Mouse (Mus musculus) CH12.LX (cell line): ENCODE measurements at regions not wholly inside any gene's neighbourhood (a gene's known extent, or its start where the extent isn't known, plus 50 kb on each side); places are given as distances from the start of the nearest gene placed in this dataset.
A peak's percentile ranks its signal among the peaks of the same experiment; 100 is the strongest.

Experiments used
- DNase-seq: peaks from one replicate; pipeline ENCODE4 v3.0.0-alpha.2; 2013; ENCODE audit errors: extremely low read depth
- H3K27ac ChIP-seq: 2 replicates; pipeline ENCODE4 v1.5.1; 2012; ENCODE audit warnings: low read depth, mild to moderate bottlenecking, control low read depth, moderate library complexity; ENCODE audit not compliant: insufficient read depth
- H3K27me3 ChIP-seq: replicated peaks from 2 replicates; pipeline ENCODE3; 2012; ENCODE audit warnings: inconsistent platforms
- H3K36me3 ChIP-seq, 2 experiments: replicated peaks in 1 of 2; 2 replicates each; pipeline versions ENCODE3 to v1.6.1; 2012; ENCODE audit warnings: inconsistent platforms in 1 of 2, low read length in 1 of 2, mild to moderate bottlenecking in 1 of 2, mixed read lengths in 1 of 2, moderate library complexity in 1 of 2; ENCODE audit not compliant: control insufficient read depth in 1 of 2, insufficient read depth in 1 of 2
- H3K4me1 ChIP-seq, 2 experiments: 2 replicates each; pipeline ENCODE4 v1.6.1; 2012; ENCODE audit warnings: inconsistent platforms in 1 of 2, moderate library complexity in 1 of 2; ENCODE audit not compliant: insufficient read depth in 2 of 2, control insufficient read depth in 1 of 2
- H3K4me2 ChIP-seq: 2 replicates; pipeline ENCODE4 v1.6.1; 2012; ENCODE audit warnings: low read depth, mild to moderate bottlenecking, control low read depth; ENCODE audit not compliant: poor library complexity, insufficient read depth, severe bottlenecking
- H3K4me3 ChIP-seq, 3 experiments: fragments of 150-350 bp in 1 of 3; sonication (generic) in 1 of 3; replicated peaks in 1 of 3; 2 replicates each; pipeline versions ENCODE3 to v1.5.1; 2011 to 2012; ENCODE audit warnings: low read depth in 2 of 3, low read length in 2 of 3, mild to moderate bottlenecking in 2 of 3, moderate library complexity in 2 of 3, control low read depth in 1 of 3, improper control_type of control experiment in 1 of 3, inconsistent platforms in 1 of 3, mixed read lengths in 1 of 3; ENCODE audit not compliant: poor library complexity in 1 of 3
- H3K79me2 ChIP-seq: replicated peaks from 2 replicates; pipeline ENCODE4 v1.6.1; 2012; ENCODE audit warnings: mild to moderate bottlenecking, moderate library complexity; ENCODE audit not compliant: control insufficient read depth, poor library complexity, insufficient read depth, severe bottlenecking; ENCODE audit errors: extremely low read depth
- H3K9ac ChIP-seq: 2 replicates; pipeline ENCODE4 v1.6.1; 2012; ENCODE audit warnings: low read depth, mild to moderate bottlenecking, control low read depth, moderate library complexity; ENCODE audit not compliant: insufficient read depth
- H3K9me3 ChIP-seq: replicated peaks from 2 replicates; pipeline ENCODE3; 2012; ENCODE audit warnings: low read length, inconsistent platforms, mixed read lengths
- BHLHE40 ChIP-seq: IDR thresholded peaks from 2 replicates; pipeline ENCODE4 v1.6.1; 2011; ENCODE audit warnings: mild to moderate bottlenecking, low read depth, low read length, improper control_type of control experiment
- CHD1 ChIP-seq: IDR thresholded peaks from 2 replicates; pipeline ENCODE4 v1.6.1; 2012; ENCODE audit warnings: low read depth, low read length, improper control_type of control experiment, inconsistent platforms
- ELF1 ChIP-seq: IDR thresholded peaks from 2 replicates; pipeline ENCODE4 v1.6.1; 2014; ENCODE audit warnings: low read depth, mild to moderate bottlenecking, inconsistent platforms, low read length, improper control_type of control experiment
- EP300 ChIP-seq: IDR thresholded peaks from 2 replicates; pipeline ENCODE4 v1.6.1; 2011; ENCODE audit warnings: low read length, improper control_type of control experiment
- ETS1 ChIP-seq: conservative IDR thresholded peaks from 2 replicates; pipeline ENCODE4 v1.6.1; 2012; ENCODE audit warnings: low read depth, mild to moderate bottlenecking, inconsistent platforms, low read length, improper control_type of control experiment, moderate library complexity
- IRF4 ChIP-seq: IDR thresholded peaks from 2 replicates; pipeline ENCODE4 v1.6.1; 2014; ENCODE audit warnings: low read depth, mild to moderate bottlenecking, inconsistent platforms, low read length, improper control_type of control experiment
- JUN ChIP-seq: IDR thresholded peaks from 2 replicates; pipeline ENCODE4 v1.6.1; 2011; ENCODE audit warnings: low read depth, mild to moderate bottlenecking, low read length, improper control_type of control experiment, moderate library complexity; ENCODE audit not compliant: insufficient read depth
- KAT2A ChIP-seq: IDR thresholded peaks from 2 replicates; pipeline ENCODE4 v1.6.1; 2012; ENCODE audit warnings: low read length, improper control_type of control experiment, inconsistent platforms; ENCODE audit not compliant: insufficient replicate concordance
- MEF2A ChIP-seq: IDR thresholded peaks from 2 replicates; pipeline ENCODE4 v1.6.1; 2014; ENCODE audit warnings: low read depth, mild to moderate bottlenecking, inconsistent platforms, low read length, improper control_type of control experiment, borderline replicate concordance
- MXI1 ChIP-seq: IDR thresholded peaks from 2 replicates; pipeline ENCODE4 v1.6.1; 2011; ENCODE audit warnings: mild to moderate bottlenecking, low read depth, low read length, improper control_type of control experiment
- MYC ChIP-seq: IDR thresholded peaks from 2 replicates; pipeline ENCODE4 v1.6.1; 2011; ENCODE audit warnings: low read depth, mild to moderate bottlenecking, improper control_type of control experiment, low read length
- NRF1 ChIP-seq: IDR thresholded peaks from 2 replicates; pipeline ENCODE4 v1.6.1; 2014; ENCODE audit warnings: low read depth, mild to moderate bottlenecking, inconsistent platforms, low read length, improper control_type of control experiment, moderate library complexity
- PAX5 ChIP-seq: IDR thresholded peaks from 2 replicates; pipeline ENCODE4 v1.6.1; 2012; ENCODE audit warnings: low read length, inconsistent platforms, mixed read lengths
- POLR2A ChIP-seq: IDR thresholded peaks from 2 replicates; pipeline ENCODE4 v1.6.1; 2011; ENCODE audit warnings: low read depth, mild to moderate bottlenecking, improper control_type of control experiment, low read length
- SMC3 ChIP-seq: IDR thresholded peaks from 2 replicates; pipeline ENCODE4 v1.6.1; 2011; ENCODE audit warnings: low read depth, low read length, improper control_type of control experiment
- TBP ChIP-seq: conservative IDR thresholded peaks from 2 replicates; pipeline ENCODE4 v1.6.1; 2011; ENCODE audit warnings: low read depth, low read length, improper control_type of control experiment
- TCF12 ChIP-seq: IDR thresholded peaks from 2 replicates; pipeline ENCODE4 v1.6.1; 2014; ENCODE audit warnings: low read depth, mild to moderate bottlenecking, inconsistent platforms, low read length, improper control_type of control experiment
- ZMIZ1 ChIP-seq: IDR thresholded peaks from 2 replicates; pipeline ENCODE4 v1.6.1; 2012; ENCODE audit warnings: low read depth, mild to moderate bottlenecking, inconsistent platforms, low read length, improper control_type of control experiment
- dilution Hi-C: fragments of 300-500 bp; cut with MboI; formaldehyde crosslinking; loops from 2 replicates; pipeline ENCODE4 v1.14.3; 2020; ENCODE audit warnings: low sequenced_read_pairs; ENCODE audit not compliant: extremely low pct_unique_long_range_greater_than_20kb, extremely low pct_ligation_motif_present
- in situ Hi-C: fragments of 300-500 bp; cut with MboI; formaldehyde crosslinking; loops from 3 replicates; pipeline ENCODE4 v1.14.3; 2019; ENCODE audit warnings: low sequenced_read_pairs, low pct_ligation_motif_present, low pct_unique_long_range_greater_than_20kb, mixed read lengths

GRCm38 (mm10) chr16:50700811-50701517 lies 110.0 kb upstream of the Ccdc54 start:
- dilution Hi-C loops = no loop called here
- Histone ChIP-seq H3K4me1 (peaks cover 13 to 31% of the 10 kb centered on the region in 2 experiments), H3K4me3 (no peak overlapping the region), H3K36me3 (no peaks in the 10 kb centered on the region), H3K4me2 (no peak overlapping the region), H3K27me3 (no peaks in the 10 kb centered on the region), H3K79me2 (no peaks in the 10 kb centered on the region), H3K9ac (no peak overlapping the region), H3K27ac (no peak overlapping the region), H3K9me3 (no peaks in the 10 kb centered on the region)
- no peak for DNase-seq
- in situ Hi-C loops = no loop called here
- TF ChIP-seq EP300 (no peak), PAX5 (no peak), SMC3 (no peak)

DNA sequence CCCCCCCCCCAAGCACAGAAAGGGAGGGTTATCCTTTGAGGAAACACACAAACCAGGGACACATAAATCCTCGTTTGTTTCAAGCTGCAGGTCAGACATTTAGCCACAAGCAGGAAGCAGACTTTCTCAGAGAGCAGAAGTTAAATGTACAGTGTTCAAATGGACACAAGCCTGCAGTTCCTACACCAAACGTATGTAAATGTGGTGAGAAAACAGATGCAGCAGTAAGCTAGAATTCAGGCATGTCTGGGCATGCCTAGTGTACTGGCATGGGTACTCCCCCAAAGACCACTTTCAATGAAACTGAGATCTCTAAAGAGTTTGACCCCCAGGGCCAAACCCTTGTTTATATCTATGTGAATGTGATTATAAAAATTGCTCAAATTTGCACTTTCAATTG lies 109.2 kb upstream of the Ccdc54 start:
- Histone ChIP-seq H3K27ac (no peak overlapping the region), H3K4me3 (no peak overlapping the region), H3K4me2 (peak overlapping the region; percentile 18; the same call in 1 of the 2 replicates), H3K36me3 (no peaks in the 10 kb centered on the region), H3K79me2 (no peaks in the 10 kb centered on the region), H3K4me1 (peaks cover 13 to 39% of the 10 kb centered on the region in 2 experiments), H3K27me3 (no peaks in the 10 kb centered on the region), H3K9ac (no peak overlapping the region)
- in situ Hi-C loops (no loop called here), dilution Hi-C loops (no loop called here)
- DNase-seq = peak; percentile 90
- TF ChIP-seq KAT2A (no peak), POLR2A (no peak), MXI1 (no peak), ETS1 (0 out of 2 replicates have a peak, but pooled peaks have one; percentile 24), TCF12 (peak; percentile 80; the same call in 1 of the 2 replicates), JUN (no peak; the same call in 1 of the 2 replicates), IRF4 (peak; percentile 77), TBP (0 out of 2 replicates have a peak, but pooled peaks have one; percentile 58), NRF1 (0 out of 2 replicates have a peak, but pooled peaks have one; percentile 15), BHLHE40 (no peak), EP300 (peak; percentile 94), ZMIZ1 (no peak), ELF1 (peak; percentile 65), CHD1 (peak; percentile 99), MYC (0 out of 2 replicates have a peak, but pooled peaks have one; percentile 39), MEF2A (peak; percentile 56; the same call in 1 of the 2 replicates)
- TF ChIP-seq, all 38 proteins: peak for 10
- H3K9me3 ChIP-seq = peaks cover 1% of the 10 kb centered on the region
